Mouse (Mus musculus) forebrain, embryonic 16.5 days (tissue): ENCODE measurements at regions not wholly inside any gene's neighbourhood (a gene's known extent, or its start where the extent isn't known, plus 50 kb on each side); places are given as distances from the start of the nearest gene placed in this dataset.
"Not testable (repeated sequence)": the region's sequence is repeated elsewhere in the genome, so short reads cannot be mapped to it uniquely, and the experiment has no call there.

Experiments
- ATAC-seq: fragments of 200-750 bp; cut with Nextera tagmentation; 2 replicates; pipeline ENCODE4 v1.8.0; 2017; ENCODE audit warnings: mild to moderate bottlenecking, moderate library complexity
- H3K27ac ChIP-seq: fragments of 300-500 bp; sonication (generic); 2 replicates; pipeline ENCODE4 v1.5.1; 2014; ENCODE audit warnings: low read length, control low read depth
- H3K27me3 ChIP-seq: fragments of 300-500 bp; sonication (generic); replicated peaks from 2 replicates; pipeline ENCODE4 v1.6.1; 2014; ENCODE audit warnings: low read length; ENCODE audit not compliant: control insufficient read depth, insufficient read depth
- H3K36me3 ChIP-seq: fragments of 300-500 bp; sonication (generic); 2 replicates; pipeline ENCODE4 v1.6.1; 2014; ENCODE audit not compliant: control insufficient read depth, insufficient read depth
- H3K4me1 ChIP-seq: fragments of 300-500 bp; sonication (generic); replicated peaks from 2 replicates; pipeline ENCODE4 v1.6.1; 2014; ENCODE audit warnings: low read length; ENCODE audit not compliant: control insufficient read depth, insufficient read depth
- H3K4me2 ChIP-seq: fragments of 300-500 bp; sonication (generic); 2 replicates; pipeline ENCODE4 v1.6.1; 2014; ENCODE audit warnings: mild to moderate bottlenecking, low read length, control low read depth
- H3K4me3 ChIP-seq: fragments of 300-500 bp; sonication (generic); replicated peaks from 2 replicates; pipeline ENCODE4 v1.5.1; 2014; ENCODE audit warnings: mild to moderate bottlenecking, low read length, control low read depth
- H3K9ac ChIP-seq: fragments of 300-500 bp; sonication (generic); replicated peaks from 2 replicates; pipeline ENCODE4 v1.6.1; 2014; ENCODE audit warnings: low read depth, low read length, control low read depth
- H3K9me3 ChIP-seq: fragments of 300-500 bp; sonication (generic); 2 replicates; pipeline ENCODE4 v1.6.1; 2016; ENCODE audit warnings: low read length; ENCODE audit not compliant: control insufficient read depth
- WGBS: fragments of 180-500 bp; shearing (Covaris S2); extraction: QIAGEN DNeasy Blood & Tissue Kit; methylation state at CpG from one replicate; pipeline ENCODE4 v1.1.7; 2014; 5-methylcytosine and 5-hydroxymethylcytosine counted together

- H3K4me1 ChIP-seq, result no peaks in the 10 kb centered on the region
- H3K36me3 ChIP-seq, result no peaks in the 10 kb centered on the region
- no peaks in the 10 kb centered on the region for H3K27me3 ChIP-seq
- H3K9me3 ChIP-seq, result no peaks in the 10 kb centered on the region
- no peak overlapping the region for H3K4me3 ChIP-seq
- no peak overlapping the region for H3K4me2 ChIP-seq
- no peak for ATAC-seq
- WGBS, result 93% methylated on average over 8 of the region's 8 CpGs
- no peak overlapping the region for H3K27ac ChIP-seq
- no peak overlapping the region for H3K9ac ChIP-seq
Measured at GRCm38 (mm10) chr17:91466822-91467221, 374.0 kb upstream of the Nrxn1 start.

- H3K36me3 ChIP-seq, result no peaks in the 10 kb centered on the region
- no peak overlapping the region for H3K9ac ChIP-seq
- ATAC-seq, result peak; percentile 78
- no peak overlapping the region for H3K4me3 ChIP-seq
- H3K4me2 ChIP-seq, result no peak overlapping the region
- H3K9me3 ChIP-seq, result no peaks in the 10 kb centered on the region
- no peaks in the 10 kb centered on the region for H3K27me3 ChIP-seq
- no peaks in the 10 kb centered on the region for H3K4me1 ChIP-seq
- H3K27ac ChIP-seq, result no peak overlapping the region
Measured at GRCm38 (mm10) chr17:91451711-91452110, 358.8 kb upstream of the Nrxn1 start.

- not testable (repeated sequence) for H3K27me3 ChIP-seq, H3K4me3 ChIP-seq, ATAC-seq, H3K9ac ChIP-seq, H3K36me3 ChIP-seq, H3K27ac ChIP-seq, H3K4me1 ChIP-seq, H3K4me2 ChIP-seq, H3K9me3 ChIP-seq
- WGBS, result 92% methylated on average over 8 of the region's 8 CpGs
Measured at GRCm38 (mm10) chr17:91431780-91432720, 339.2 kb upstream of the Nrxn1 start.

GRCm38 (mm10) chr17:91430351-91430750 lies 337.5 kb upstream of the Nrxn1 start:
- ATAC-seq, result no peak
- WGBS, result 83% methylated on average over 1 of the region's 1 CpGs
- H3K4me1 ChIP-seq, result no peaks in the 10 kb centered on the region
- H3K27ac ChIP-seq, result no peak overlapping the region
- no peaks in the 10 kb centered on the region for H3K9me3 ChIP-seq
- no peak overlapping the region for H3K4me3 ChIP-seq
- H3K4me2 ChIP-seq, result no peak overlapping the region
- H3K27me3 ChIP-seq, result no peaks in the 10 kb centered on the region
- no peak overlapping the region for H3K9ac ChIP-seq
- H3K36me3 ChIP-seq, result no peaks in the 10 kb centered on the region

GRCm38 (mm10) chr17:91425120-91425519 lies 332.2 kb upstream of the Nrxn1 start:
- H3K27me3 ChIP-seq, result no peaks in the 10 kb centered on the region
- peak; percentile 43; the same call in 1 of the 2 replicates for ATAC-seq
- no peaks in the 10 kb centered on the region for H3K36me3 ChIP-seq
- H3K4me1 ChIP-seq, result no peaks in the 10 kb centered on the region
- H3K27ac ChIP-seq, result no peak overlapping the region
- WGBS, result 86% methylated on average over 1 of the region's 1 CpGs
- H3K4me3 ChIP-seq, result no peak overlapping the region
- no peaks in the 10 kb centered on the region for H3K9me3 ChIP-seq
- H3K9ac ChIP-seq, result no peak overlapping the region
- no peak overlapping the region for H3K4me2 ChIP-seq

- Histone ChIP-seq H3K4me3 (no peak overlapping the region), H3K4me1 (no peaks in the 10 kb centered on the region), H3K9ac (no peak overlapping the region), H3K9me3 (no peaks in the 10 kb centered on the region), H3K4me2 (no peak overlapping the region), H3K27ac (no peak overlapping the region), H3K36me3 (no peaks in the 10 kb centered on the region), H3K27me3 (no peaks in the 10 kb centered on the region)
- WGBS, result 84% methylated on average over 1 of the region's 1 CpGs
- ATAC-seq, result no peak
Measured at GRCm38 (mm10) chr17:91418582-91418981, 325.7 kb upstream of the Nrxn1 start.

- Histone ChIP-seq H3K36me3 (no peaks in the 10 kb centered on the region), H3K4me3 (no peak overlapping the region), H3K4me2 (no peak overlapping the region), H3K9me3 (no peaks in the 10 kb centered on the region), H3K27ac (no peak overlapping the region), H3K4me1 (no peaks in the 10 kb centered on the region), H3K9ac (no peak overlapping the region), H3K27me3 (no peaks in the 10 kb centered on the region)
- ATAC-seq, result no peak
- 95% methylated on average over 2 of the region's 2 CpGs for WGBS
Measured at GRCm38 (mm10) chr17:91390969-91391764, 298.3 kb upstream of the Nrxn1 start.

- not testable (repeated sequence) for H3K4me2 ChIP-seq, H3K27me3 ChIP-seq, H3K4me1 ChIP-seq, H3K36me3 ChIP-seq, ATAC-seq, H3K4me3 ChIP-seq, H3K27ac ChIP-seq, H3K9ac ChIP-seq, H3K9me3 ChIP-seq
- WGBS, result 75% methylated on average over 9 of the region's 9 CpGs
Measured at GRCm38 (mm10) chr17:91389937-91390623, 297.2 kb upstream of the Nrxn1 start.

GRCm38 (mm10) chr17:91388521-91388920 lies 295.6 kb upstream of the Nrxn1 start:
- Histone ChIP-seq H3K9me3 (no peaks in the 10 kb centered on the region), H3K4me2 (no peak overlapping the region), H3K27me3 (no peaks in the 10 kb centered on the region), H3K4me3 (no peak overlapping the region), H3K9ac (no peak overlapping the region), H3K27ac (no peak overlapping the region), H3K36me3 (no peaks in the 10 kb centered on the region), H3K4me1 (no peaks in the 10 kb centered on the region)
- WGBS, result 95% methylated on average over 3 of the region's 3 CpGs
- ATAC-seq, result no peak
